Mouse (Mus musculus) MEL (cell line): ENCODE data around the gene Armc8. TPM values are rescaled to one million over a fixed set of nuclear protein-coding genes. Genes with fewer than 3 reads are reported as not detected.

Source experiments
- DNase-seq: peaks from one replicate; pipeline ENCODE4 v3.0.0; 2011; ENCODE audit warnings: low read depth, low spot score
- H3K27ac ChIP-seq: 2 replicates; pipeline ENCODE4 v1.5.1; 2012; ENCODE audit warnings: low read depth, mild to moderate bottlenecking, control low read depth, low read length, moderate library complexity; ENCODE audit not compliant: control insufficient read depth
- H3K27me3 ChIP-seq, 2 experiments: fragments of 150-350 bp in 1 of 2; sonication (generic) in 1 of 2; 2 replicates each; pipeline ENCODE4 v1.6.1; 2012; ENCODE audit warnings: low read length in 2 of 2, mild to moderate bottlenecking in 2 of 2, improper control_type of control experiment in 1 of 2, moderate library complexity in 1 of 2; ENCODE audit not compliant: insufficient read depth in 2 of 2, control insufficient read depth in 1 of 2
- H3K36me3 ChIP-seq, 2 experiments: 2 replicates each; pipeline ENCODE4 v1.6.1; 2012 to 2014; ENCODE audit warnings: low read length in 2 of 2, improper control_type of control experiment in 1 of 2, inconsistent platforms in 1 of 2, mild to moderate bottlenecking in 1 of 2; ENCODE audit not compliant: insufficient read depth in 2 of 2, control insufficient read depth in 1 of 2
- H3K4me1 ChIP-seq, 2 experiments: fragments of 150-350 bp in 1 of 2; sonication (generic) in 1 of 2; 2 replicates each; pipeline ENCODE4 v1.6.1; 2012; ENCODE audit warnings: low read length in 2 of 2, improper control_type of control experiment in 1 of 2, mild to moderate bottlenecking in 1 of 2; ENCODE audit not compliant: insufficient read depth in 2 of 2, control insufficient read depth in 1 of 2
- H3K4me3 ChIP-seq, 2 experiments: fragments of 150-350 bp in 1 of 2; sonication (generic) in 1 of 2; 2 replicates each; pipeline ENCODE4 v1.5.1; 2012; ENCODE audit warnings: low read depth in 2 of 2, low read length in 2 of 2, mild to moderate bottlenecking in 2 of 2, moderate library complexity in 2 of 2, control low read depth in 1 of 2, improper control_type of control experiment in 1 of 2; ENCODE audit not compliant: control insufficient read depth in 1 of 2, insufficient read depth in 1 of 2
- H3K79me2 ChIP-seq: 2 replicates; pipeline ENCODE4 v1.6.1; 2012; ENCODE audit warnings: mild to moderate bottlenecking, low read length, moderate library complexity; ENCODE audit not compliant: control insufficient read depth, poor library complexity, insufficient read depth
- H3K9ac ChIP-seq: 2 replicates; pipeline ENCODE4 v1.6.1; 2012; ENCODE audit warnings: low read depth, mild to moderate bottlenecking, control low read depth, low read length, moderate library complexity; ENCODE audit not compliant: control insufficient read depth, poor library complexity, severe bottlenecking
- H3K9me3 ChIP-seq: fragments of 150-350 bp; sonication (generic); replicated peaks from 2 replicates; pipeline ENCODE4 v1.6.1; 2012; ENCODE audit warnings: mild to moderate bottlenecking, low read length, improper control_type of control experiment, moderate library complexity; ENCODE audit not compliant: insufficient read depth
- BHLHE40 ChIP-seq: IDR thresholded peaks from 2 replicates; pipeline ENCODE4 v1.6.1; 2012; ENCODE audit warnings: low read depth, mild to moderate bottlenecking, inconsistent platforms, low read length, improper control_type of control experiment, borderline replicate concordance
- CHD2 ChIP-seq: IDR thresholded peaks from 2 replicates; pipeline ENCODE4 v1.6.1; 2011; ENCODE audit warnings: low read length, improper control_type of control experiment
- E2F4 ChIP-seq: IDR thresholded peaks from 2 replicates; pipeline ENCODE4 v1.6.1; 2011; ENCODE audit warnings: low read depth, low read length, improper control_type of control experiment, borderline replicate concordance
- ELF1 ChIP-seq: IDR thresholded peaks from 2 replicates; pipeline ENCODE4 v1.6.1; 2014; ENCODE audit warnings: low read depth, mild to moderate bottlenecking, inconsistent platforms, low read length, improper control_type of control experiment, moderate library complexity
- EP300 ChIP-seq, 2 experiments: IDR thresholded peaks; 2 replicates each; pipeline ENCODE4 v1.6.1; 2011; ENCODE audit warnings: improper control_type of control experiment in 2 of 2, low read length in 2 of 2, low read depth in 1 of 2, mild to moderate bottlenecking in 1 of 2
- ETS1 ChIP-seq: IDR thresholded peaks from 2 replicates; pipeline ENCODE4 v1.6.1; 2012; ENCODE audit warnings: low read depth, mild to moderate bottlenecking, inconsistent platforms, low read length, improper control_type of control experiment, moderate library complexity
- HCFC1 ChIP-seq: IDR thresholded peaks from 2 replicates; pipeline ENCODE4 v1.6.1; 2012; ENCODE audit warnings: low read depth, mild to moderate bottlenecking, inconsistent platforms, low read length, improper control_type of control experiment, moderate library complexity
- JUND ChIP-seq: IDR thresholded peaks from 2 replicates; pipeline ENCODE4 v1.6.1; 2011; ENCODE audit warnings: low read depth, mild to moderate bottlenecking, improper control_type of control experiment, low read length
- KAT2A ChIP-seq: conservative IDR thresholded peaks from 2 replicates; pipeline ENCODE4 v1.6.1; 2012; ENCODE audit warnings: low read depth, low read length, improper control_type of control experiment, inconsistent platforms
- MAFK ChIP-seq: IDR thresholded peaks from 2 replicates; pipeline ENCODE4 v1.6.1; 2011; ENCODE audit warnings: low read depth, mild to moderate bottlenecking, low read length, improper control_type of control experiment, borderline replicate concordance
- MEF2A ChIP-seq: IDR thresholded peaks from 2 replicates; pipeline ENCODE4 v1.6.1; 2014; ENCODE audit warnings: low read depth, mild to moderate bottlenecking, inconsistent platforms, low read length, improper control_type of control experiment; ENCODE audit not compliant: poor library complexity, insufficient replicate concordance, severe bottlenecking; ENCODE audit errors: extremely low read depth
- MXI1 ChIP-seq: IDR thresholded peaks from 2 replicates; pipeline ENCODE4 v1.6.1; 2011; ENCODE audit warnings: mild to moderate bottlenecking, low read depth, low read length, improper control_type of control experiment
- MYB ChIP-seq: IDR thresholded peaks from 2 replicates; pipeline ENCODE4 v1.6.1; 2011; ENCODE audit warnings: mild to moderate bottlenecking, low read depth, low read length, improper control_type of control experiment
- MYC ChIP-seq: IDR thresholded peaks from 2 replicates; pipeline ENCODE4 v1.6.1; 2011; ENCODE audit warnings: low read depth, mild to moderate bottlenecking, low read length, improper control_type of control experiment, moderate library complexity
- NELFE ChIP-seq: IDR thresholded peaks from 2 replicates; pipeline ENCODE4 v1.6.1; 2011; ENCODE audit warnings: low read depth, low read length, improper control_type of control experiment
- POLR2A ChIP-seq, 2 experiments: IDR thresholded peaks; 2 replicates each; pipeline ENCODE4 v1.6.1; 2011 to 2012; ENCODE audit warnings: low read length in 2 of 2, mild to moderate bottlenecking in 2 of 2, control low read depth in 1 of 2, improper control_type of control experiment in 1 of 2, low read depth in 1 of 2, moderate library complexity in 1 of 2; ENCODE audit not compliant: control insufficient read depth in 1 of 2, insufficient read depth in 1 of 2, poor library complexity in 1 of 2
- POLR2AphosphoS5 ChIP-seq: IDR thresholded peaks from 2 replicates; pipeline ENCODE4 v1.6.1; 2012; ENCODE audit warnings: low read depth, borderline replicate concordance, mild to moderate bottlenecking, inconsistent platforms, low read length, moderate library complexity, mixed read lengths
- RCOR1 ChIP-seq: IDR thresholded peaks from 2 replicates; pipeline ENCODE4 v1.6.1; 2012; ENCODE audit warnings: low read depth, mild to moderate bottlenecking, inconsistent platforms, low read length, improper control_type of control experiment
- SMC3 ChIP-seq: IDR thresholded peaks from 2 replicates; pipeline ENCODE4 v1.6.1; 2011; ENCODE audit warnings: low read depth, low read length, improper control_type of control experiment
- TAL1 ChIP-seq: IDR thresholded peaks from 2 replicates; pipeline ENCODE4 v1.6.1; 2012; ENCODE audit warnings: mild to moderate bottlenecking, inconsistent platforms, low read length, moderate library complexity, mixed read lengths
- TCF12 ChIP-seq: IDR thresholded peaks from 2 replicates; pipeline ENCODE4 v1.6.1; 2014; ENCODE audit warnings: low read depth, mild to moderate bottlenecking, inconsistent platforms, low read length, improper control_type of control experiment, moderate library complexity
- UBTF ChIP-seq: IDR thresholded peaks from 2 replicates; pipeline ENCODE4 v1.6.1; 2012; ENCODE audit warnings: low read depth, mild to moderate bottlenecking, inconsistent platforms, low read length, improper control_type of control experiment, moderate library complexity, borderline replicate concordance; ENCODE audit not compliant: insufficient read depth
- ZMIZ1 ChIP-seq: IDR thresholded peaks from 2 replicates; pipeline ENCODE4 v1.6.1; 2012; ENCODE audit warnings: low read depth, mild to moderate bottlenecking, inconsistent platforms, low read length, improper control_type of control experiment, moderate library complexity
- polyA plus RNA-seq, 2 experiments: library from polyadenylated mRNA; stranded (reverse) in 1 of 2; unstranded in 1 of 2; fragments of >175 nt in 1 of 2; fragments of >200 nt in 1 of 2; gene quantifications; 2 replicates each; pipeline versions ENCODE4 v1.2.1 to v1.2.4; 2012; ENCODE audit warnings: low replicate concordance in 2 of 2, low read depth in 1 of 2; ENCODE audit not compliant: insufficient read length in 2 of 2, insufficient read depth in 1 of 2, missing spikeins in 1 of 2
- total RNA-seq: library from RNA; depleted of rRNA; stranded (reverse); fragments of 300-350 nt; gene quantifications from 2 replicates; pipeline ENCODE4 v1.2.3, GENCODE M21; 2012

Gene Armc8
- total and polyA plus RNA-seq, 3 experiments = 11.9 to 14.3 TPM; not detected in 1

- TF ChIP-seq MYC = no peak
- TF ChIP-seq CHD2 = no peak
- no peak for TF ChIP-seq TCF12
- no peak for TF ChIP-seq HCFC1
- no peak for TF ChIP-seq KAT2A
- no peak for TF ChIP-seq POLR2AphosphoS5
- peak; percentile 63 for TF ChIP-seq SMC3
- TF ChIP-seq BHLHE40 = no peak
- no peak for TF ChIP-seq MXI1
- TF ChIP-seq EP300 (IDR thresholded peaks at IDR 0.05; ENCODE audit: low read depth in 1 of 2, low read length in 2 of 2) = no peak
- no peak for TF ChIP-seq ETS1
- no peak for TF ChIP-seq POLR2A (IDR thresholded peaks at IDR 0.05; ENCODE audit: control insufficient read depth in 1 of 2, insufficient read depth in 1 of 2, low read depth in 1 of 2, low read length in 2 of 2, poor library complexity in 1 of 2)
- no peak for TF ChIP-seq ZMIZ1
- TF ChIP-seq MEF2A = no peak
- no peak for TF ChIP-seq ELF1
These were observed 118.6 kb downstream of the Armc8 start (continued) for GRCm38 (mm10) chr9:99449886-99450647.

GRCm38 (mm10) chr9:99447323-99447722 lies 121.4 kb downstream of the Armc8 start:
- Histone ChIP-seq H3K9ac (no peak overlapping the region), H3K9me3 (no peaks in the 10 kb centered on the region), H3K36me3 (no peaks in the 10 kb centered on the region), H3K79me2 (no peaks in the 10 kb centered on the region), H3K27me3 (no peaks in the 10 kb centered on the region; a peak in 1 of 4 replicates), H3K4me1 (no peaks in the 10 kb centered on the region), H3K4me3 (no peak overlapping the region), H3K27ac (no peak overlapping the region)
- DNase-seq = no peak
- TF ChIP-seq RCOR1 (no peak), HCFC1 (no peak), MEF2A (no peak), MAFK (no peak), E2F4 (no peak), MYB (no peak), ZMIZ1 (no peak), NELFE (no peak), POLR2AphosphoS5 (no peak), CHD2 (no peak), SMC3 (no peak), TCF12 (no peak), MYC (no peak), UBTF (no peak), JUND (no peak), TAL1 (no peak)
